Mouse (Mus musculus): Measurements from ENCODE around the gene Knop1. TPM values are rescaled to one million over a fixed set of nuclear protein-coding genes. Genes with fewer than 3 reads are reported as not detected.
A peak's percentile ranks its signal among the peaks of the same experiment; 100 is the strongest.

Gene Knop1
- polyA plus RNA-seq, 1 experiment from 2014 or later = 91.4 TPM

DNA sequence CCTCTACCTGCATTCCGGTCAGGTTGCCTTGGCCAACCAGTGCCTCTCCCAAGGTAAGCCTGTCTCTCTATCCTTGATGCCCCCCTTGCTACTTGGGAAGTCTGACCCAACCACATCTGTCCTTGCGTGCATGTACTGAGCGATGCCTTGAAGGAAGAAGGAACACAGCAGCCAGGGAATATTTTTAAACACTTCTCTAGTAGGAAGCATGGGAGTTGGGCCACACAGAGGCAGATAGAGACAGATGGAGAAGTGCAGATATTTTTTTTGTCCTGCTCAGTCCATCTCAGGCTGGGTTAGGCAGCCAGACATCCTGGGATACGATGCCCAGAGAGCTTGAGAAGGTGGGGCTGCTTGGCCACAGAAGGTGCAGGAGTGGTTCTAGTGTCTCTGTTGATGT lies 42.5 kb downstream of the Knop1 start:
- 88% methylated on average over 4 of the region's 4 CpGs for WGBS
- ATAC-seq (ENCODE audit: insufficient read depth, low FRiP score, low read depth) = no peak
- no peaks in the 10 kb centered on the region for H3K27me3 ChIP-seq (replicated peaks)
- H3K4me1 ChIP-seq = no peaks in the 10 kb centered on the region
- H3K36me3 ChIP-seq = peaks cover 9% of the 10 kb centered on the region; the same call in 1 of the 2 replicates
- no peak overlapping the region for H3K4me2 ChIP-seq
- H3K4me3 ChIP-seq (replicated peaks) = no peak overlapping the region
- H3K27ac ChIP-seq = no peak overlapping the region
- H3K9me3 ChIP-seq = no peaks in the 10 kb centered on the region
- no peak overlapping the region for H3K9ac ChIP-seq

DNA sequence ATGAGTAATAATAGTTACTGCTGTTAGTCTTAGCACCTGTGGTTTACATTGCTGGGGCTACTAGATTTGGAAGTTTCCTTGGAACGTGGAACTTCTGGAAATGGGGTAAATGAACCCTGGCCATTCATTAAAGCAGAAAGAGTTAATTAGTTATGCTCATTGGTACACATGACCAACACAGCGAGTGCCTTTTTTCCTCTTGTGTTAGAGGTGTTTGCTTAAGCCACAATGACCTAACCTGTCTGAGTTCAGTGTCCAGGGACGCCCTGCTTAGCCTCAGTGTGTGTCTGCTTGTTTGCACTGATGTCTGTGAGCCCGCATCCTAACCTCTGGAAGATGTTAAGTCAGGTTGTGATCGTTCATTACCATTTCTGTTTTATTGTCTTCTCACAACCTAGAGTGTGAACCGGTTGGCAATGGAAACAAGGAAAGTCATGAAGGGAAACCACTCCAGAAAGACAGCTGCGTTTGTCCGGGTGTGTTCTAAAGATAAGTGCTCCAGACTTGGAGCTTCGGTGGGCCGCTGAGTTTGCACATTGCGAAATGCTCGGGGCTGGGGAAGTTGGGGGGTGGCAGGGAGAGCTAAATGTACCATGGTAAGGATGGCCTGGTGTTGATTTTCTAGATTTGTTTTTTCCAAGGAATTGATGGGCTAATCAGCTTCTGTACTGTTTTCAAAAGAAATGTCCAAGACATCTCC lies 44.5 kb downstream of the Knop1 start:
- H3K4me1 ChIP-seq = 0 out of 2 replicates have a peak, but pooled peaks cover 2% of the 10 kb centered on the region
- no peaks in the 10 kb centered on the region for H3K9me3 ChIP-seq
- H3K4me2 ChIP-seq = no peak overlapping the region
- 64% methylated on average over 12 of the region's 12 CpGs for WGBS
- no peak overlapping the region for H3K4me3 ChIP-seq (replicated peaks)
- no peak overlapping the region for H3K9ac ChIP-seq
- peaks cover 9% of the 10 kb centered on the region; the same call in 1 of the 2 replicates for H3K36me3 ChIP-seq
- no peak for ATAC-seq (ENCODE audit: insufficient read depth, low FRiP score, low read depth)
- no peak overlapping the region for H3K27ac ChIP-seq
- no peaks in the 10 kb centered on the region for H3K27me3 ChIP-seq (replicated peaks)

DNA sequence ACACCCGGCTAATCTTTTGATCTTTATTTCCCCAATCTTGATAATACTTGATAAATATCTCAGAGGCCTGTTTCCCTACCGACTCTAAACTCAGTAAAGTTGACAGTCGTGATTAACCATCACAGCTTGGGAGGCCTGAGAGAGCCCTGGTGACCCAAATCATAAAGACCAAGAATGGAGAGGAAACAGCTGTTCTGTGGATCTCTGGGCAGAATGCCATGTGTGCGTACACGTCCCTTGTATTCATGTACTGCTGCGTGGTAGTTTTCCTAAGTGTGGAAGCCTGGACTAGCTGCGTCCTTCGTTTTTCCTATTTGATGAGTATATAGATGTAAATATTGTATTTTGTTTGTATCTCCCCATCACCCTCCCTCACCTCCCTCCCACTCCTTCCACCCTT lies 48.2 kb downstream of the Knop1 start:
- ATAC-seq (ENCODE audit: insufficient read depth, low FRiP score, low read depth) = peak; percentile 48; the same call in 1 of the 2 replicates
- no peak overlapping the region for H3K4me3 ChIP-seq (replicated peaks)
- H3K9me3 ChIP-seq = no peaks in the 10 kb centered on the region
- 43% methylated on average over 8 of the region's 8 CpGs for WGBS
- no peaks in the 10 kb centered on the region; the same call in 1 of the 2 replicates for H3K36me3 ChIP-seq
- H3K4me1 ChIP-seq = 0 out of 2 replicates have a peak, but pooled peaks cover 2% of the 10 kb centered on the region
- no peak overlapping the region for H3K27ac ChIP-seq
- no peaks in the 10 kb centered on the region for H3K27me3 ChIP-seq (replicated peaks)
- no peak overlapping the region for H3K4me2 ChIP-seq
- no peak overlapping the region for H3K9ac ChIP-seq

DNA sequence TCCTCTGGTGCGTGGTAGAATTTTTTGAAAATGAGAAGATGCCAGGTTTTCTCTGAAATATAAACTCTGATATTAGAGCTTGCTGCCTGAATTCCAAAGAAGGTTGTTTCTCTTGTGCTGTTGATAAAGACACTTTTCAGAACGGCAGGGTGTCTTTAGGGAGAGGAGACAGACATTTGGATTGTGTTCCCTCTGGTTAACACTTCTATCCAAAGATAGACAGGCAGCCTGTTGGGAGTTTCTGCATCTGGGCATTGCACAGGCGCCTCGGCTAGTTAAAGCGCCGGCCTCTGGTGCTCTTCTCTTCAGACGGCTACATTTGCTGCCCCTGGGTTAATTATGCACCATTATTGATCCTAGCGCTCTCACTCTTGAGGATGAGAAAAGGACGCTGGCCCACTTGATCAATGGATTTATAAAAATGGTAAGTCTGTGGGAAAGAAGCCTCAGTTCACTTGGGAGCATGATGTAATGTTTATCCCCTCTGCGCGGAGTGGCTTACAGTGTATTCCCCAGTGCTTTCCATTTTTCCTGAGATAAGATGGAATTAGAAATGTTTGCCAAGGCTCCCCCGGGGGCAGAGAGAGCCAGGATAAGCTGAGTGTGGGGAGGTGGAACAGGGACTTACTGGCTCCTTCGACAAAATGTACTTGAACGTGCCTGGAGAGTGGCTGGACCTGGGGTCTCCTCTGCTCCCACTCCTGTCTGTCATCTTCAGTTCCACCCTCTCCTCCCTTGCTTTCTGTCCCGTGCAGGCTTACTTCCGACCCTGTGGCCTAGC lies 49.2 kb downstream of the Knop1 start:
- Histone ChIP-seq H3K4me1 (0 out of 2 replicates have a peak, but pooled peaks cover 2% of the 10 kb centered on the region), H3K9ac (no peak overlapping the region), H3K9me3 (no peaks in the 10 kb centered on the region), H3K36me3 (peaks cover 3% of the 10 kb centered on the region; the same call in 1 of the 2 replicates), H3K4me3 (replicated peaks) (no peak overlapping the region), H3K27me3 (replicated peaks) (no peaks in the 10 kb centered on the region), H3K4me2 (no peak overlapping the region), H3K27ac (peak overlapping the region; percentile 28; the same call in 1 of the 2 replicates)
- ATAC-seq (ENCODE audit: insufficient read depth, low FRiP score, low read depth) = no peak
- WGBS = 54% methylated on average over 16 of the region's 16 CpGs

DNA sequence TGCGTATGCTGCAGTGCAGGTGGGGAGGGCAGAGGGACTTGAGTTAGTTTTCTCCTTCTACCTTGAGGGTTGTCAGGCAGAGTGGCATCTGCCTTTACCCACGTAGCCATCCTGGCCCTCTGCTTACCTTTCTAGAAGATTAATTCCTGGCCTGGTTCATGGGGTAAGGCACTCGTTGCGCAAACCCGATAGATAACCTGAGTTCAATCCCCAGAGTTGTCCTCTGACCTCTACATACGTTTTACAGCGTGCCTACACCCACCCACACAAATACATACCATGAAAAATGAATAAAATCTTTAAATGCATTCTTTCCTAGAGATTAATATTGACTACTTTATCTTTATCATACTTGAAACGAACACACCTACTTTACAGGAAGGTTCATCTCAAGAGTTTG lies 52.6 kb downstream of the Knop1 start:
- Histone ChIP-seq H3K4me1 (0 out of 2 replicates have a peak, but pooled peaks cover 2% of the 10 kb centered on the region), H3K9me3 (no peaks in the 10 kb centered on the region), H3K36me3 (peaks cover 17% of the 10 kb centered on the region; the same call in 1 of the 2 replicates), H3K4me2 (no peak overlapping the region), H3K27me3 (replicated peaks) (no peaks in the 10 kb centered on the region), H3K27ac (no peak overlapping the region), H3K9ac (no peak overlapping the region), H3K4me3 (replicated peaks) (no peak overlapping the region)
- 81% methylated on average over 8 of the region's 8 CpGs for WGBS
- ATAC-seq (ENCODE audit: insufficient read depth, low FRiP score, low read depth) = no peak

DNA sequence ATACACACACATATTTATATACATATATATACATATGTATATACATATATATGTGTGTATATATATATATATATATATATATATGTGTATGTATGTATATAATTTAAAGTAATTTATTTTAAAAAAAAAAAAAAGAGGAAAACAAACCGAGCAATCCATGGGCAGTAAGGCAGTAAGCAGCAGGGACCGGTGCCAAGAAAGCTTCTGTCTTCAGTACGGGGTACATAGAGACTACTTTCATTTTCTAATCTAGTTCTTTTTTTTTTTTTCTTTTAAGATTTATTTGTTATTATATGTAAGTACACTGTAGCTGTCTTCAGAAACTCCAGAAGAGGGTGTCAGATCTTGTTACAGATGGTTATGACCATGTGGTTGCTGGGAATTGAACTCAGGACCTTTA lies 54.3 kb downstream of the Knop1 start:
- H3K9me3 ChIP-seq = no peaks in the 10 kb centered on the region
- H3K27ac ChIP-seq = no peak overlapping the region
- no peaks in the 10 kb centered on the region for H3K27me3 ChIP-seq (replicated peaks)
- ATAC-seq (ENCODE audit: insufficient read depth, low FRiP score, low read depth) = no peak
- no peak overlapping the region for H3K9ac ChIP-seq
- H3K4me1 ChIP-seq = 0 out of 2 replicates have a peak, but pooled peaks cover 2% of the 10 kb centered on the region
- H3K4me3 ChIP-seq (replicated peaks) = no peak overlapping the region
- H3K4me2 ChIP-seq = no peak overlapping the region
- WGBS = 80% methylated on average over 3 of the region's 3 CpGs
- H3K36me3 ChIP-seq = peaks cover 17% of the 10 kb centered on the region; the same call in 1 of the 2 replicates

DNA sequence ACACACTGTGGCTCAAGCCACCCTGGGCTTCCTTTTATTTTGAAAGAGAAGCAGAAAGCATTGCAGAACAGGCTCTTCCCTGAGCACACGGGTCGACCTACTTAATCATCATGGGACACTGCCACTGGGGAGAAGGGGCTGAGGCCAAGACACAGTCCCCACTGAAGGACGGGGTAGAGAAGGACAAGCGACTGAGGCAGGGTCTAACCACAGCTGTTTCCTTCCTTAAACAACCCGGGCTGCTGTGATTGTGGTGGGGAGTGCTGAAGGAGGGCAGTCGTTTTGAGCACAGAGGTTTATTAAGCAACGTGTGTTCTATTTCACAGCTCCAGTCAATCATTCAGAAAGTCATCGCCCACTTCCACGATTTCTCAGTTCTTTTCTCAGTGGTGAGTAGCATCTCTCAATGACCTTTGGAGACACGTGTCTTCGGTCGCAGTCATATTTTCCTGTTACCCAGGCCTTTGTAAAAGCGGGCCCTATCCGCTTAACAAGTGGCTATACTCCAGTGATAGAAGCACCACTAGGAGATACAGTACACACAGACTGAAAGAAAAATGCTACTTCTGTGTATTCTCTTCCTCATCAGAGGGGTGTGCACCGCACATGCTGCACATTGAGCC lies 55.8 kb downstream of the Knop1 start:
- H3K4me3 ChIP-seq (replicated peaks) = no peak overlapping the region
- no peak overlapping the region for H3K9ac ChIP-seq
- no peak overlapping the region for H3K27ac ChIP-seq
- no peak for ATAC-seq (ENCODE audit: insufficient read depth, low FRiP score, low read depth)
- H3K36me3 ChIP-seq = peaks cover 17% of the 10 kb centered on the region; the same call in 1 of the 2 replicates
- no peaks in the 10 kb centered on the region for H3K9me3 ChIP-seq
- H3K27me3 ChIP-seq (replicated peaks) = no peaks in the 10 kb centered on the region
- WGBS = 83% methylated on average over 15 of the region's 15 CpGs
- H3K4me2 ChIP-seq = no peak overlapping the region
- H3K4me1 ChIP-seq = no peaks in the 10 kb centered on the region

DNA sequence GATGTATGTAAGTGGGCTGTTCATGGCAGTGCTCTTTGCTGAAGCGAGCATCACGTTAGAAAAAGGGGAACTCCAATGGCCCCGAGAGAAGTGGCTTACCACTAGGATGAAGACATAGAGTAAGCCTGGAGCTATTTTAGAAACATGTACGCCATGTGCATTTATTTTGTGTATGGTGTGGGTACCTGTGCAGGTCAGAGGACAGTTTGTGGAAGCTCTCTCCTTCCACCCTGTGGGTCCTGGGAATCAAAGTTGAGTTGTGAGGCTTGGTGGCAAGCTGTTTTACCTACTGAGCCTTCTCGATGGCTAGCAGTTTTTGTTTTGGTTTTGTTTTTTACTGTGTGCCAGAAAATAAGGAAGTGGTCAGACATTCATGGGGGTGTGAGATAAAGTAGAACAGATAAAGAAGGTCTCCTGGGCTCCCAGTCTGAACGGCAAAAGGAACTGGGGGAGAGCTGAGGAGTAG lies 57.9 kb downstream of the Knop1 start:
- 81% methylated on average over 6 of the region's 6 CpGs for WGBS
- no peak for ATAC-seq (ENCODE audit: insufficient read depth, low FRiP score, low read depth)
- no peaks in the 10 kb centered on the region for H3K4me1 ChIP-seq
- no peak overlapping the region for H3K9ac ChIP-seq
- H3K27ac ChIP-seq = no peak overlapping the region
- no peak overlapping the region for H3K4me3 ChIP-seq (replicated peaks)
- no peak overlapping the region for H3K4me2 ChIP-seq
- no peaks in the 10 kb centered on the region for H3K27me3 ChIP-seq (replicated peaks)
- peaks cover 22% of the 10 kb centered on the region for H3K36me3 ChIP-seq
- H3K9me3 ChIP-seq = no peaks in the 10 kb centered on the region

DNA sequence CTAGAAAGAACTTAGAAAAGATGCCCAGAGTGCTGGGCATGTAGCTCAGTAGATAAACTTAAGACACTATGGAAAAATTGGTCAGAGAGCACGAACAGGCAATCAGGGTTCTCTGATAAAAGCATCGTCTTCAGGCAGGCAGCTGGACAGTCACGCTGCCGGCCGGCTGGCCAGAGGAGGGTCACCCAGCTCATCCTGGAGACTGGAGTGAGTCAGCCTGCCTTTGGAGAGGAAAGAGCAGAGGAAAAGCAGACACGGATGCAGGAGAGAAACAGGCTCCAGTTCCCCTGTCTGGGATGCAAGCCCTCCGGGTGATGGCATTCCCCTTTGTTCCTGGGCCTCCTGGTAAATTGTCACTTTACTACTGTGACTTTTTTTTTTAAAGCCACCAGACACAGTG lies 58.5 kb downstream of the Knop1 start:
- WGBS = 74% methylated on average over 7 of the region's 7 CpGs
- no peak overlapping the region for H3K9ac ChIP-seq
- H3K4me1 ChIP-seq = no peaks in the 10 kb centered on the region
- H3K9me3 ChIP-seq = no peaks in the 10 kb centered on the region
- H3K27ac ChIP-seq = no peak overlapping the region
- H3K4me2 ChIP-seq = no peak overlapping the region
- peaks cover 22% of the 10 kb centered on the region for H3K36me3 ChIP-seq
- H3K27me3 ChIP-seq (replicated peaks) = no peaks in the 10 kb centered on the region
- no peak for ATAC-seq (ENCODE audit: insufficient read depth, low FRiP score, low read depth)
- no peak overlapping the region for H3K4me3 ChIP-seq (replicated peaks)

DNA sequence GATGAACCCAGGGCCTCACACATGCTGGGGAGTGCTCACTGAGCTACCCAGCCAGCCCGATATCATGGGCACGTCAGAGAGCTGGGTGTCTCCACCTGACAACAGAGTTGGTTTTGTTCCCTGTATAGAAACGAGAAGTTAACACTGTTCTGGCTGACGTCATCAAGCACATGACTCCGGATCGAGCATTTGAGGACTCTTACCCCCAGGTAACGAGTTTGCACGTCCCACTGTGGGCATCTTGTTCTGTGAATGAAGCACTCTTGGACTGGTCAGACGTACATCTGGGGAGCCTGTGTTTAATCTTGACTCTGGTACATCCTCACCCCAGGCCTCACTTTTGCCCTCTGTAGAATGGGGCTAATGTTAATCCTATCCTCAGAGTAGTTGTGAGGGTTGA lies 59.2 kb downstream of the Knop1 start:
- no peaks in the 10 kb centered on the region for H3K4me1 ChIP-seq
- no peaks in the 10 kb centered on the region for H3K9me3 ChIP-seq
- H3K36me3 ChIP-seq = peaks cover 18% of the 10 kb centered on the region; the same call in 1 of the 2 replicates
- H3K4me3 ChIP-seq (replicated peaks) = no peak overlapping the region
- H3K27me3 ChIP-seq (replicated peaks) = no peaks in the 10 kb centered on the region
- H3K27ac ChIP-seq = no peak overlapping the region
- no peak overlapping the region for H3K9ac ChIP-seq
- H3K4me2 ChIP-seq = no peak overlapping the region
- 90% methylated on average over 9 of the region's 9 CpGs for WGBS
- ATAC-seq (ENCODE audit: insufficient read depth, low FRiP score, low read depth) = no peak

DNA sequence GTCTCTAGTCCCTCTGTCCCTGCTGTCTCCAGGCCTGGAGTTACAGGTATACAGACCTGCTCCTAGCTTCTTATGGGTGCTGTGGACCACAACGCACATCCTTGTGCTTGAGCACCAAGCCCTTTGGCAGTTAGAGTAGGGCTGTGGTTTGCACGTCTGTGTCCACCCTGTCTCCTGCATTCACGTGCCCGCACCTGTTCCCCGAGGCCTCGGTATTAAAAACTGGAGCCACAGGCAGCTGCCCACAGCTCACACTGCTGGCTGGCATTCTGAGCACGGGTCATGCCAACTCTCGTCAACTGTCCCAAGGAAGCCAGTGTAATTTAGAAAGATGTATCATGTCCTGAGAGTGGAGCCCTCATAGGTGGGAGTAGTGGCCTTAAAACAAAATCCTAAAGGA lies 60.3 kb downstream of the Knop1 start:
- H3K4me2 ChIP-seq = no peak overlapping the region
- 93% methylated on average over 8 of the region's 8 CpGs for WGBS
- ATAC-seq (ENCODE audit: insufficient read depth, low FRiP score, low read depth) = no peak
- H3K9ac ChIP-seq = no peak overlapping the region
- H3K4me3 ChIP-seq (replicated peaks) = no peak overlapping the region
- H3K9me3 ChIP-seq = no peaks in the 10 kb centered on the region
- H3K27ac ChIP-seq = no peak overlapping the region
- peaks cover 18% of the 10 kb centered on the region; the same call in 1 of the 2 replicates for H3K36me3 ChIP-seq
- no peaks in the 10 kb centered on the region for H3K4me1 ChIP-seq
- H3K27me3 ChIP-seq (replicated peaks) = no peaks in the 10 kb centered on the region

Data from stomach, embryonic 15.5 days (tissue).